Mouse (Mus musculus) central nervous system, embryonic 11.5 days (tissue): Measurements from ENCODE around the gene Il6ra. TPM values are rescaled to one million over a fixed set of nuclear protein-coding genes. Genes with fewer than 3 reads are reported as not detected.

ENCODE experiments used
- polyA plus RNA-seq: library from polyadenylated mRNA; depleted of rRNA; stranded (reverse); fragments of >200 nt; gene quantifications from 2 replicates; pipeline ENCODE4 v1.2.3, GENCODE M21; 2012; rRNA removed

Il6ra gene
- 0.35 and 0.68 TPM in 2 replicates for polyA plus RNA-seq

GRCm38 (mm10) chr3:89912543-89913391 is at the start of gene Il6ra:
Gene Il6ra, minus strand, starts transcription at chr3:89913196.

GRCm38 (mm10) chr3:89830815-89831591 is 82.0 kb downstream of the Il6ra start, which contains the start of gene She:
Gene She, plus strand, starts transcription at chr3:89831370.

Other genes with a start within 250 kb of the Il6ra start
- gene Adar, start 198.2 kb downstream of the Il6ra start, polyA plus RNA-seq = 31.3 and 37.8 TPM in 2 replicates
- gene Chrnb2, start 148.6 kb downstream of the Il6ra start, polyA plus RNA-seq = 13.4 and 14.2 TPM in 2 replicates
- 50.4 and 56.9 TPM in 2 replicates for gene Ube2q1, start 139.6 kb downstream of the Il6ra start, polyA plus RNA-seq
- 1.4 and 2.4 TPM in 2 replicates for gene She, start 81.8 kb downstream of the Il6ra start, polyA plus RNA-seq
- 38.5 and 58.0 TPM in 2 replicates for gene Atp8b2, start 50.3 kb upstream of the Il6ra start, polyA plus RNA-seq
- gene Hax1, start 85.6 kb upstream of the Il6ra start, polyA plus RNA-seq = 146 and 396 TPM in 2 replicates
- gene 4933434E20Rik, start 138.4 kb upstream of the Il6ra start, polyA plus RNA-seq = 91.0 and 120 TPM in 2 replicates
- 111 and 173 TPM in 2 replicates for gene Ubap2l, start 139.4 kb upstream of the Il6ra start, polyA plus RNA-seq
- 273 and 485 TPM in 2 replicates for gene Tpm3, start 159.5 kb upstream of the Il6ra start, polyA plus RNA-seq
- gene Nup210l, start 190.9 kb upstream of the Il6ra start, polyA plus RNA-seq = 2.3 and 3.0 TPM in 2 replicates